Mouse (Mus musculus): Measurements from ENCODE around the gene Ccr1l1. TPM values are rescaled to one million over a fixed set of nuclear protein-coding genes. Genes with fewer than 3 reads are reported as not detected.

Ccr1l1 gene
- polyA plus RNA-seq, 1 experiment from 2014 or later, result not detected

DNA sequence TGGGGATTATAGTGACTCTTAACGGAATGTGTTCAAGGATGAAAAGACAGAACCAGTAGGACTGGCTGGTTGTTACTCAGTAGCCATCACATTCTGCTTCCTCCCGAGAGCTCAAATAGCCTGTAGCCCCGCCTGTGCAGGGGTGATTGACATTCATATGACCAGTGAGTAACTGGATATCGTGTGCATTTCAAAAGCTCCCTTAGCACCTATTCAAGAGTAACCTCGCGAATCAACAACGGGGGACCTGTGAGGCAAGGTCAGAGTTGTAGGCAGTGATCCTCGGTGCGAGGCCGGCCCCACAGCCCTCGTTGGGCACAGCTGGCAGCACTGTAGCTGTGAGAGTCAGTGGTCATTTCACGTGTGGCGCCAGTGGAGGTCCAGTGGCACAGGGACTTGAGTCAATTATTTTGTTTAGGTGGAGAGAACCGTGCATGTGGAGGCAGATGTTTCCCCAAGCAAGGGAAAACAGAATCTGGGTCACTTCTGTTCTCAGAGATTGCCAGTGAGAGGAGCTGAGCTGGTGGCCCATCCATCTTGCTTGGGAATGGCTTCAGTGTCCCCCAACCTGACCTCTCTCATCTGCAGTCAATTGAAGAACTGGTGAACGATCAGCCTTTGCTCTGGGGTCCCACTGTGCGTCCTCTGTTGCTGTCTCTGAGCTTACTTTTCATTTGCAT, 50.8 kb downstream of the Ccr1l1 start:
- Histone ChIP-seq H3K4me1 (ENCODE audit: control insufficient read depth, insufficient read depth, low read length) (no peaks in the 10 kb centered on the region), H3K36me3 (ENCODE audit: control insufficient read depth, insufficient read depth, low read length) (no peaks in the 10 kb centered on the region), H3K9ac (ENCODE audit: low read depth, low read length) (no peak overlapping the region), H3K27me3 (ENCODE audit: control insufficient read depth, insufficient read depth, low read length) (no peaks in the 10 kb centered on the region), H3K4me3 (ENCODE audit: low read length) (no peak overlapping the region), H3K27ac (ENCODE audit: low read depth, low read length) (no peak overlapping the region), H3K9me3 (ENCODE audit: control insufficient read depth, low read length) (no peaks in the 10 kb centered on the region), H3K4me2 (replicated peaks; ENCODE audit: low read depth, low read length) (no peak overlapping the region)
- WGBS, result 35% methylated on average over 16 of the region's 16 CpGs
- ATAC-seq (ENCODE audit: low FRiP score, low TSS enrichment), result no peak

Other genes starting within 250 kb of the Ccr1l1 start
- gene Cxcr6, start 171.9 kb downstream of the Ccr1l1 start, polyA plus RNA-seq (2014; fragmentation: Nextera tagmentation; extraction: Ambion mirVana), result 0.17 and 0.22 TPM in 2 replicates
- 10.6 and 13.2 TPM in 2 replicates for gene Fyco1, start 126.5 kb downstream of the Ccr1l1 start, polyA plus RNA-seq (2014; fragmentation: Nextera tagmentation; extraction: Ambion mirVana)
- not detected in 2 replicates for gene Xcr1, start 116.4 kb downstream of the Ccr1l1 start, polyA plus RNA-seq (2014; fragmentation: Nextera tagmentation; extraction: Ambion mirVana)
- 1.8 and 2.9 TPM in 2 replicates for gene Ccr1, start 9.7 kb downstream of the Ccr1l1 start, polyA plus RNA-seq (2014; fragmentation: Nextera tagmentation; extraction: Ambion mirVana)
- not detected in 2 replicates for gene Ccr3, start 43.6 kb upstream of the Ccr1l1 start, polyA plus RNA-seq (2014; fragmentation: Nextera tagmentation; extraction: Ambion mirVana)
- gene Ccr2, start 123.5 kb upstream of the Ccr1l1 start, polyA plus RNA-seq (2014; fragmentation: Nextera tagmentation; extraction: Ambion mirVana), result 1.6 and 1.9 TPM in 2 replicates
- gene Ccr5, start 143.1 kb upstream of the Ccr1l1 start, polyA plus RNA-seq (2014; fragmentation: Nextera tagmentation; extraction: Ambion mirVana), result 0.33 and 0.60 TPM in 2 replicates